Mouse (Mus musculus) liver, postnatal 0 days (tissue): ENCODE data around the gene Polrmt.

Experiments
- CTCF ChIP-seq: sonication (generic); IDR thresholded peaks from 2 replicates; pipeline ENCODE4 v1.5.1; 2016; ENCODE audit warnings: antibody characterized with exemption, low read depth
- EP300 ChIP-seq: IDR thresholded peaks from 2 replicates; pipeline ENCODE4 v1.6.1; 2016; ENCODE audit warnings: antibody characterized with exemption, low read depth, mild to moderate bottlenecking

- TF ChIP-seq CTCF (no peak), EP300 (no peak)
Measured at GRCm38 (mm10) chr10:79792339-79793040, 46.1 kb upstream of the Polrmt start.
